Mouse (Mus musculus): ENCODE measurements around the gene Efna2. TPM values are rescaled to one million over a fixed set of nuclear protein-coding genes. Genes with fewer than 3 reads are reported as not detected.
"Not testable (repeated sequence)": the region's sequence is repeated elsewhere in the genome, so short reads cannot be mapped to it uniquely, and the experiment has no call there.

The Efna2 gene
- polyA plus RNA-seq, 1 experiment from 2014 or later: 54.6 TPM

- H3K4me2 ChIP-seq; H3K36me3 ChIP-seq (replicated peaks); ATAC-seq (replicated peaks); H3K9me3 ChIP-seq; H3K27ac ChIP-seq; H3K4me3 ChIP-seq; H3K9ac ChIP-seq; H3K27me3 ChIP-seq (replicated peaks): not testable (repeated sequence)
- peaks cover 37% of the 10 kb centered on the region for H3K4me1 ChIP-seq
- WGBS: 72% methylated on average over 7 of the region's 7 CpGs
These were observed 32.3 kb downstream of the Efna2 start for GRCm38 (mm10) chr10:80211547-80212103.

- no peak overlapping the region for H3K4me2 ChIP-seq
- 11% methylated on average over 16 of the region's 16 CpGs for WGBS
- no peak overlapping the region for H3K4me3 ChIP-seq
- peak overlapping the region; percentile 68 for H3K27ac ChIP-seq
- H3K4me1 ChIP-seq: peaks cover 10% of the 10 kb centered on the region
- H3K9ac ChIP-seq: peak overlapping the region; percentile 22; the same call in 1 of the 2 replicates
- no peaks in the 10 kb centered on the region for H3K9me3 ChIP-seq
- no peaks in the 10 kb centered on the region for H3K27me3 ChIP-seq (replicated peaks)
- H3K36me3 ChIP-seq (replicated peaks): no peaks in the 10 kb centered on the region
- ATAC-seq (replicated peaks): peak; percentile 60
These were observed 35.9 kb downstream of the Efna2 start for GRCm38 (mm10) chr10:80215048-80215772.

GRCm38 (mm10) chr10:80220676-80221075 is 41.4 kb downstream of the Efna2 start:
- Histone ChIP-seq H3K36me3 (replicated peaks) (no peaks in the 10 kb centered on the region), H3K9ac (no peak overlapping the region), H3K27ac (no peak overlapping the region), H3K27me3 (replicated peaks) (no peaks in the 10 kb centered on the region), H3K9me3 (no peaks in the 10 kb centered on the region), H3K4me1 (peaks cover 4% of the 10 kb centered on the region), H3K4me3 (no peak overlapping the region), H3K4me2 (no peak overlapping the region)
- no peak for ATAC-seq (replicated peaks)
- 44% methylated on average over 6 of the region's 9 CpGs for WGBS

GRCm38 (mm10) chr10:80223137-80223536 is 43.9 kb downstream of the Efna2 start:
- peaks cover 21% of the 10 kb centered on the region for H3K4me1 ChIP-seq
- not testable (repeated sequence) for ATAC-seq (replicated peaks); H3K9me3 ChIP-seq; H3K9ac ChIP-seq; H3K27me3 ChIP-seq (replicated peaks); H3K4me3 ChIP-seq; H3K4me2 ChIP-seq; H3K36me3 ChIP-seq (replicated peaks); H3K27ac ChIP-seq
- WGBS: 94% methylated on average over 2 of the region's 2 CpGs

- ATAC-seq (replicated peaks): no peak
- peak overlapping the region; percentile 94 for H3K4me2 ChIP-seq
- H3K27me3 ChIP-seq (replicated peaks): no peaks in the 10 kb centered on the region
- under 1% methylated on average over 14 of the region's 14 CpGs for WGBS
- H3K4me3 ChIP-seq: peak overlapping the region; percentile 75
- peak overlapping the region; percentile 88 for H3K9ac ChIP-seq
- H3K4me1 ChIP-seq: peaks cover 43% of the 10 kb centered on the region
- H3K36me3 ChIP-seq (replicated peaks): no peaks in the 10 kb centered on the region; the same call in 1 of the 2 replicates
- no peaks in the 10 kb centered on the region for H3K9me3 ChIP-seq
- H3K27ac ChIP-seq: peak overlapping the region; percentile 97
These were observed 46.8 kb downstream of the Efna2 start for GRCm38 (mm10) chr10:80226071-80226415.

GRCm38 (mm10) chr10:80226416-80227165 is 47.3 kb downstream of the Efna2 start, which contains the start of gene Mum1:
TSS of gene Mum1 (plus strand) at chr10:80226434.
- peak; percentile 97 for ATAC-seq (replicated peaks)
- H3K9me3 ChIP-seq: no peaks in the 10 kb centered on the region
- H3K36me3 ChIP-seq (replicated peaks): no peaks in the 10 kb centered on the region; the same call in 1 of the 2 replicates
- H3K4me3 ChIP-seq: peak within 1 kb of the TSS; percentile 75
- whole genome bisulfite sequencing: under 1% methylated on average over 60 of the region's 75 CpGs
- H3K4me1 ChIP-seq: peaks cover 44% of the 10 kb centered on the region
- peak within 1 kb of the TSS; percentile 88 for H3K9ac ChIP-seq
- peak within 1 kb of the TSS; percentile 94 for H3K4me2 ChIP-seq
- H3K27ac ChIP-seq: peak within 1 kb of the TSS; percentile 97
- H3K27me3 ChIP-seq (replicated peaks): no peaks in the 10 kb centered on the region

GRCm38 (mm10) chr10:80227166-80227539 is 47.9 kb downstream of the Efna2 start:
- ATAC-seq (replicated peaks): peak; percentile 13; the same call in 1 of the 2 replicates
- WGBS: 5% methylated on average over 10 of the region's 10 CpGs
- H3K27me3 ChIP-seq (replicated peaks): no peaks in the 10 kb centered on the region
- H3K36me3 ChIP-seq (replicated peaks): no peaks in the 10 kb centered on the region; the same call in 1 of the 2 replicates
- H3K4me2 ChIP-seq: peak overlapping the region; percentile 94
- H3K4me1 ChIP-seq: peaks cover 50% of the 10 kb centered on the region
- no peaks in the 10 kb centered on the region for H3K9me3 ChIP-seq
- peak overlapping the region; percentile 97 for H3K27ac ChIP-seq
- H3K9ac ChIP-seq: peak overlapping the region; percentile 88
- peak overlapping the region; percentile 75 for H3K4me3 ChIP-seq

- Histone ChIP-seq H3K9ac (peak overlapping the region; percentile 88), H3K36me3 (replicated peaks) (no peaks in the 10 kb centered on the region; the same call in 1 of the 2 replicates), H3K4me3 (peak overlapping the region; percentile 75), H3K4me1 (peaks cover 59% of the 10 kb centered on the region), H3K9me3 (no peaks in the 10 kb centered on the region), H3K4me2 (peak overlapping the region; percentile 94), H3K27ac (peak overlapping the region; percentile 97), H3K27me3 (replicated peaks) (no peaks in the 10 kb centered on the region)
- ATAC-seq (replicated peaks): no peak
- WGBS: 30% methylated on average over 15 of the region's 15 CpGs
These were observed 48.8 kb downstream of the Efna2 start for GRCm38 (mm10) chr10:80227877-80228775.

GRCm38 (mm10) chr10:80236145-80236825 is 57.0 kb downstream of the Efna2 start:
- H3K36me3 ChIP-seq (replicated peaks): peaks cover 41% of the 10 kb centered on the region
- H3K4me2 ChIP-seq: peak overlapping the region; percentile 39
- ATAC-seq (replicated peaks): no peak
- H3K9me3 ChIP-seq: no peaks in the 10 kb centered on the region
- H3K4me1 ChIP-seq: peaks cover 30% of the 10 kb centered on the region
- no peaks in the 10 kb centered on the region for H3K27me3 ChIP-seq (replicated peaks)
- WGBS: 85% methylated on average over 13 of the region's 13 CpGs
- no peak overlapping the region for H3K27ac ChIP-seq
- H3K4me3 ChIP-seq: no peak overlapping the region
- no peak overlapping the region for H3K9ac ChIP-seq

- ATAC-seq (replicated peaks): no peak
- no peak overlapping the region for H3K4me2 ChIP-seq
These were observed 57.7 kb downstream of the Efna2 start for GRCm38 (mm10) chr10:80237020-80237419.

GRCm38 (mm10) chr10:80238306-80238705 is 59.0 kb downstream of the Efna2 start:
- Histone ChIP-seq H3K27me3 (replicated peaks) (no peaks in the 10 kb centered on the region), H3K4me3 (no peak overlapping the region), H3K4me2 (no peak overlapping the region), H3K36me3 (replicated peaks) (peaks cover 51% of the 10 kb centered on the region), H3K27ac (no peak overlapping the region), H3K9ac (no peak overlapping the region), H3K4me1 (peaks cover 18% of the 10 kb centered on the region), H3K9me3 (no peaks in the 10 kb centered on the region)
- WGBS: 74% methylated on average over 3 of the region's 3 CpGs
- ATAC-seq (replicated peaks): no peak

More at GRCm38 (mm10) chr10:80237020-80237419, 57.7 kb downstream of the Efna2 start:
- Histone ChIP-seq H3K4me3 (no peak overlapping the region), H3K36me3 (replicated peaks) (peaks cover 41% of the 10 kb centered on the region), H3K27me3 (replicated peaks) (no peaks in the 10 kb centered on the region), H3K27ac (no peak overlapping the region), H3K9me3 (no peaks in the 10 kb centered on the region), H3K9ac (no peak overlapping the region), H3K4me1 (peaks cover 29% of the 10 kb centered on the region)
- WGBS: 80% methylated on average over 4 of the region's 4 CpGs

Measured in midbrain, embryonic 15.5 days (tissue).